Mouse (Mus musculus) stomach, embryonic 14.5 days (tissue): Measurements from ENCODE around the gene Ctnna2. TPM values are rescaled to one million over a fixed set of nuclear protein-coding genes. Genes with fewer than 3 reads are reported as not detected.

Source experiments
- ATAC-seq: fragments of 200-750 bp; cut with Nextera tagmentation; 2 replicates; pipeline ENCODE4 v1.8.0; 2017; ENCODE audit warnings: low read depth, moderate TSS enrichment; ENCODE audit not compliant: insufficient number of reproducible peaks, insufficient read depth, low FRiP score
- H3K27ac ChIP-seq: fragments of 300-500 bp; sonication (generic); 2 replicates; pipeline ENCODE4 v1.5.1; 2014; ENCODE audit warnings: mild to moderate bottlenecking, low read length, moderate library complexity, mixed read lengths
- H3K27me3 ChIP-seq: fragments of 300-500 bp; sonication (generic); 2 replicates; pipeline ENCODE4 v1.6.1; 2014; ENCODE audit warnings: low read length, control low read depth, mixed read lengths; ENCODE audit not compliant: control insufficient read depth, insufficient read depth
- H3K36me3 ChIP-seq: fragments of 300-500 bp; sonication (generic); 2 replicates; pipeline ENCODE4 v1.6.1; 2014; ENCODE audit warnings: mild to moderate bottlenecking, control low read depth, low read length, moderate library complexity, mixed read lengths; ENCODE audit not compliant: control insufficient read depth, insufficient read depth
- H3K4me1 ChIP-seq: fragments of 300-500 bp; sonication (generic); 2 replicates; pipeline ENCODE4 v1.6.1; 2014; ENCODE audit warnings: low read length, control low read depth, mixed read lengths; ENCODE audit not compliant: control insufficient read depth, insufficient read depth
- H3K4me2 ChIP-seq: fragments of 300-500 bp; sonication (generic); replicated peaks from 2 replicates; pipeline ENCODE4 v1.6.1; 2014; ENCODE audit warnings: low read depth, low read length, control low read depth
- H3K4me3 ChIP-seq: fragments of 300-500 bp; sonication (generic); 2 replicates; pipeline ENCODE4 v1.5.1; 2014; ENCODE audit warnings: low read depth, low read length, control low read depth
- H3K9ac ChIP-seq: fragments of 300-500 bp; sonication (generic); replicated peaks from 2 replicates; pipeline ENCODE4 v1.6.1; 2014; ENCODE audit warnings: low read depth, mild to moderate bottlenecking, control low read depth, low read length, moderate library complexity, mixed read lengths
- H3K9me3 ChIP-seq: fragments of 300-500 bp; sonication (generic); 2 replicates; pipeline ENCODE4 v1.6.1; 2016; ENCODE audit warnings: low read depth, low read length, control low read depth; ENCODE audit not compliant: control insufficient read depth
- WGBS: fragments of 180-500 bp; shearing (Covaris S2); extraction: QIAGEN DNeasy Blood & Tissue Kit; methylation state at CpG from one replicate; pipeline ENCODE4 v1.1.7; 2014; 5-methylcytosine and 5-hydroxymethylcytosine counted together
- polyA plus RNA-seq: library from polyadenylated mRNA; unstranded; fragments of >200 nt; fragmentation: Nextera tagmentation; extraction: Ambion mirVana; gene quantifications from 2 replicates; pipeline ENCODE4 v1.2.1, GENCODE M21; 2014

Ctnna2 gene
- polyA plus RNA-seq, 1 experiment from 2014 or later, result 9.3 TPM

DNA sequence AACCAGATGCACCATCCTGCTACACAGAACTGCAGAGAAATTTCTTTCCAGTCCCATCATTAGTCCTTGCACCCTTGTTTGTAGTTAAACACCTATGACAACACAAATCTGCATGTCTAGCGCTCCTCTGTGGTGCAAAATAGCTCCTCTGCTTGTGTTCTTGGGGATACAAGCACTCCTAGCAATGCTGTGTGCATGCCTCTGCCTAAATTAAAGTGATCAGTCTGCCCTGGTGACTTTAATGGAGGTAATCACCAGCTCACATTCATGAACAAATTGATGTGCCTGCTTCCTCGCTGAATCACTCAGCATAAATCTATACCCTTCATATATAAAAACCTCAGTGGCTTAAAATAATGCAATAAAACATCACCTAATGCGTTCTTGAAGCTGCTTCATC lies 987.4 kb downstream of the Ctnna2 start:
- H3K9me3 ChIP-seq, result no peaks in the 10 kb centered on the region
- no peaks in the 10 kb centered on the region for H3K27me3 ChIP-seq
- no peaks in the 10 kb centered on the region for H3K4me1 ChIP-seq
- no peak for ATAC-seq
- H3K4me3 ChIP-seq, result no peak overlapping the region
- H3K9ac ChIP-seq, result no peak overlapping the region
- no peaks in the 10 kb centered on the region for H3K36me3 ChIP-seq
- H3K4me2 ChIP-seq, result no peak overlapping the region
- WGBS, result 71% methylated on average over 3 of the region's 3 CpGs
- H3K27ac ChIP-seq, result no peak overlapping the region

DNA sequence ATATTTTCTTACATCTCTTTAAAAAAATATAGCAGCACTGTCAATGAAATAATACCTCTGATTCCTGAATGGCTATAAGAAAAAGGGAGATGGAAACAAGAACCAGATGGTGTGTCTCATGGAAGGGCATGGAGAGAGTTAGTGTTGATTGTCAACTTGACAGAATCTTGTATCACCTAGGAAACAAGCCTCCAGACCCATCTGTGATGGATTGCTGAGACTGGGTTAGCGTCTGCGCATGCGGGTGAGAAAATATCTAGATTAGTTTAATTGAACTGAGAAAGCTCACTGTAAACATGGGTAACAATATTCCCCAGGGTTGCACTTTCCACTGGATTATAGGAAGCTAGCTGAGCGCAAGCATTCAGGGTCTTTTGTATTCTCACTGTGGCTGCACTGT lies 994.7 kb downstream of the Ctnna2 start:
- H3K36me3 ChIP-seq, result no peaks in the 10 kb centered on the region
- H3K4me2 ChIP-seq, result no peak overlapping the region
- no peaks in the 10 kb centered on the region for H3K9me3 ChIP-seq
- no peak overlapping the region for H3K27ac ChIP-seq
- no peak overlapping the region for H3K4me3 ChIP-seq
- H3K4me1 ChIP-seq, result no peaks in the 10 kb centered on the region
- no peak overlapping the region for H3K9ac ChIP-seq
- WGBS, result 43% methylated on average over 4 of the region's 4 CpGs
- no peak for ATAC-seq
- H3K27me3 ChIP-seq, result no peaks in the 10 kb centered on the region

- Histone ChIP-seq H3K9me3 (no peaks in the 10 kb centered on the region), H3K36me3 (no peaks in the 10 kb centered on the region), H3K4me1 (no peaks in the 10 kb centered on the region), H3K9ac (no peak overlapping the region), H3K4me3 (no peak overlapping the region), H3K27me3 (no peaks in the 10 kb centered on the region), H3K4me2 (no peak overlapping the region), H3K27ac (no peak overlapping the region)
- ATAC-seq, result no peak
- WGBS, result 80% methylated on average over 1 of the region's 1 CpGs
These were observed 997.8 kb downstream of the Ctnna2 start for GRCm38 (mm10) chr6:76981651-76982050.

DNA sequence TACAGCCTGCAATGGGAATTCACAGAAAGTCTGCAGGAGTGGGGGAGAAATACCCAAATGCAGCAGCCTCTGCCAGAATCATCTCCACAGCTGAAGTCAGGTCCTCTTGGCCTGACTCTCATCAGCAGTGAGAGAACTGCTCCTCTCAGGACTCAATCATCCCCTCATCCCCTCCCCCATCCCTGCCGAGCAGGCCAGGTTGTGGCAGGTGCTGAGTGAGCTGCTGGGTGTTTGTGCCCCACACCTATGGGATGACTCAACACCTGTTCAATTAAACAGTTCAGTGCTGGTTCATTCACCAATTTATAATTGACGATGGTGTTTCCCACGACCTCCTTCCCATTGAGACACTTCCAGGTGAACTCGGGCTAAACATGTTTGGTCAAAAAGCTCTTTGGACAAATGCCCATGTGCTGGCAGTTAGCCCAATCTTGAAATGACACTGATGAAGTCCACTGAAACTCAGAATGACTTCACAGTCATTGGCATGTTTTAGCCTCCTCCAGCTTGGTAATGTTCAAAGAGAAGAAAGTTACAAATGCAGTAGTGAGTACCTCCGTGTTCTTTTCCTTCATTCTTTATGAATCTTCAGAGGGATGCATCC lies 1000.1 kb downstream of the Ctnna2 start:
- Histone ChIP-seq H3K9me3 (no peaks in the 10 kb centered on the region), H3K4me1 (no peaks in the 10 kb centered on the region), H3K4me2 (no peak overlapping the region), H3K27ac (no peak overlapping the region), H3K9ac (no peak overlapping the region), H3K36me3 (no peaks in the 10 kb centered on the region), H3K4me3 (no peak overlapping the region), H3K27me3 (no peaks in the 10 kb centered on the region)
- WGBS, result 63% methylated on average over 5 of the region's 5 CpGs
- ATAC-seq, result peak; percentile 61; the same call in 1 of the 2 replicates

DNA sequence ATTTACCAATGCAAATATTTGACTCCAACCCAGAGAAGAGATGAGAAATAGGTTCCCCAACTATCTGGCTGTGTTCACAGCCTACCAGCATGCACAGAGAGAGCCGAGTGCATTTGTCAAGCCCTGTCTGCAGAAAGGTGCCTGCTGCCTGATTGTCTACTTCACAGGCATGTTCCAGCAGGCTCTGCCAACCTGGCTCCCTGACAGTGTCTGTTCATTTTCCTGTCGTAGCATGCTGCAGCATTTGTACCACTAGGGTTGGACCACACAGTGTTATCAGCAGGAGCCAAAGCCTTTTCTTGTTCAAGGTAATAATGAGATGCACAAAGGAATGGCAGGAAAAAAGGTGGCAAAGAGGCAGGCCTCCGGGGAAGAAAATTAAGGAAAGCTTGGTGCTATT lies 1001.7 kb downstream of the Ctnna2 start:
- WGBS, result 14% methylated on average over 3 of the region's 3 CpGs
- peak; percentile 71; the same call in 1 of the 2 replicates for ATAC-seq
- Histone ChIP-seq H3K9me3 (no peaks in the 10 kb centered on the region), H3K36me3 (no peaks in the 10 kb centered on the region), H3K9ac (no peak overlapping the region), H3K4me3 (no peak overlapping the region), H3K27me3 (no peaks in the 10 kb centered on the region), H3K27ac (0 out of 2 replicates have a peak overlapping the region, but pooled peaks have one; percentile 29), H3K4me2 (no peak overlapping the region), H3K4me1 (no peaks in the 10 kb centered on the region)

GRCm38 (mm10) chr6:76974297-76974696 lies 1005.2 kb downstream of the Ctnna2 start:
- 72% methylated on average over 1 of the region's 1 CpGs for WGBS
- no peak overlapping the region for H3K27ac ChIP-seq
- H3K4me2 ChIP-seq, result no peak overlapping the region
- no peak for ATAC-seq
- H3K9ac ChIP-seq, result no peak overlapping the region
- no peaks in the 10 kb centered on the region for H3K36me3 ChIP-seq
- no peaks in the 10 kb centered on the region for H3K9me3 ChIP-seq
- H3K4me3 ChIP-seq, result no peak overlapping the region
- no peaks in the 10 kb centered on the region for H3K4me1 ChIP-seq
- no peaks in the 10 kb centered on the region for H3K27me3 ChIP-seq

GRCm38 (mm10) chr6:76964998-76965432 lies 1014.5 kb downstream of the Ctnna2 start:
- Histone ChIP-seq H3K9ac (no peak overlapping the region), H3K9me3 (no peaks in the 10 kb centered on the region), H3K36me3 (no peaks in the 10 kb centered on the region), H3K4me1 (no peaks in the 10 kb centered on the region), H3K4me2 (no peak overlapping the region), H3K4me3 (no peak overlapping the region), H3K27ac (no peak overlapping the region), H3K27me3 (no peaks in the 10 kb centered on the region)
- no peak for ATAC-seq
- 67% methylated on average over 5 of the region's 5 CpGs for WGBS

DNA sequence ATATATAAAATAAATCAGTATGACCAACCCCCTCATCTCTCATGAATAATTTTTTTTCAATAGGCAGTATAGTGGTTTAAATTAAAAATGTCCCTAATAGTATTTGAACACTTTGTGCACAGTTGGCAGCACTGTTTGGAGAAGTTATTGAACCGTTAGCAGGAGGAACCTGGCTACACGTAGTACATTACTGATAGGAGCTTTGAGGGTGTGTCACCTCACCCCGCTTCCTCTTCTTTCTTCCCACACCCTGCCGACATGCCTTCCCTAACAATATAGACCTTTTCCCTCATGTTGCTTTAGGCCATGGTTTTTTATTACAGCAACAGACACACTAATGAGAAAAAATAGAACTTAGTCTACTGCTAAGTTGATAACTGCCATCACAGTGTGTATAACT lies 1071.4 kb downstream of the Ctnna2 start:
- no peak for ATAC-seq
- H3K9me3 ChIP-seq, result no peaks in the 10 kb centered on the region
- no peak overlapping the region for H3K9ac ChIP-seq
- no peaks in the 10 kb centered on the region for H3K36me3 ChIP-seq
- no peak overlapping the region for H3K4me3 ChIP-seq
- 69% methylated on average over 4 of the region's 4 CpGs for WGBS
- H3K4me2 ChIP-seq, result no peak overlapping the region
- H3K4me1 ChIP-seq, result no peaks in the 10 kb centered on the region
- no peak overlapping the region for H3K27ac ChIP-seq
- H3K27me3 ChIP-seq, result no peaks in the 10 kb centered on the region

- Histone ChIP-seq H3K4me1 (no peaks in the 10 kb centered on the region), H3K4me3 (no peak overlapping the region), H3K36me3 (no peaks in the 10 kb centered on the region), H3K9me3 (no peaks in the 10 kb centered on the region), H3K27ac (no peak overlapping the region), H3K4me2 (no peak overlapping the region), H3K27me3 (no peaks in the 10 kb centered on the region), H3K9ac (no peak overlapping the region)
- ATAC-seq, result no peak
- 82% methylated on average over 1 of the region's 1 CpGs for WGBS
These were observed 1082.3 kb downstream of the Ctnna2 start for GRCm38 (mm10) chr6:76897156-76897555.
